Mouse (Mus musculus) limb, embryonic 14.5 days (tissue): ENCODE data around the gene Usp47. TPM values are rescaled to one million over a fixed set of nuclear protein-coding genes. Genes with fewer than 3 reads are reported as not detected.

Source experiments
- ATAC-seq: fragments of 200-750 bp; cut with Nextera tagmentation; 2 replicates; pipeline ENCODE4 v1.8.0; 2017; ENCODE audit warnings: low read depth, moderate number of reproducible peaks, moderate TSS enrichment; ENCODE audit not compliant: low FRiP score
- DNase-seq: peaks from one replicate; pipeline ENCODE4 v3.0.0-alpha.2; 2015; ENCODE audit warnings: low spot score
- H3K27ac ChIP-seq: fragments of 300-500 bp; sonication (generic); replicated peaks from 2 replicates; pipeline ENCODE4 v1.5.1; 2014; ENCODE audit warnings: low read depth, mild to moderate bottlenecking, low read length, moderate library complexity, mixed read lengths
- H3K27me3 ChIP-seq: fragments of 300-500 bp; sonication (generic); 2 replicates; pipeline ENCODE4 v1.6.1; 2014; ENCODE audit warnings: low read length, mixed read lengths; ENCODE audit not compliant: control insufficient read depth, insufficient read depth
- H3K36me3 ChIP-seq: fragments of 300-500 bp; sonication (generic); 2 replicates; pipeline ENCODE4 v1.6.1; 2014; ENCODE audit warnings: mild to moderate bottlenecking, low read length, moderate library complexity, mixed read lengths; ENCODE audit not compliant: control insufficient read depth, insufficient read depth
- H3K4me1 ChIP-seq: fragments of 300-500 bp; sonication (generic); 2 replicates; pipeline ENCODE4 v1.6.1; 2014; ENCODE audit warnings: antibody characterized with exemption, low read length, mixed read lengths; ENCODE audit not compliant: control insufficient read depth, insufficient read depth
- H3K4me2 ChIP-seq: fragments of 300-500 bp; sonication (generic); replicated peaks from 2 replicates; pipeline ENCODE4 v1.6.1; 2014; ENCODE audit warnings: low read depth, mild to moderate bottlenecking, low read length, moderate library complexity; ENCODE audit not compliant: severe bottlenecking
- H3K4me3 ChIP-seq: fragments of 300-500 bp; sonication (generic); replicated peaks from 2 replicates; pipeline ENCODE4 v1.5.1; 2014; ENCODE audit warnings: low read length
- H3K9ac ChIP-seq: fragments of 300-500 bp; sonication (generic); 2 replicates; pipeline ENCODE4 v1.6.1; 2014; ENCODE audit warnings: mild to moderate bottlenecking, low read depth, low read length, moderate library complexity; ENCODE audit not compliant: severe bottlenecking
- H3K9me3 ChIP-seq: fragments of 300-500 bp; sonication (generic); 2 replicates; pipeline ENCODE4 v1.6.1; 2016; ENCODE audit warnings: low read length; ENCODE audit not compliant: control insufficient read depth
- POLR2A ChIP-seq: fragments of 200-500 bp; IDR thresholded peaks from 2 replicates; pipeline ENCODE4 v1.8.0; 2012; ENCODE audit warnings: inconsistent platforms, mild to moderate bottlenecking, moderate library complexity, borderline replicate concordance; ENCODE audit not compliant: insufficient read depth, insufficient read length; ENCODE audit errors: extremely low read depth
- WGBS: fragments of 180-500 bp; shearing (Covaris S2); extraction: QIAGEN DNeasy Blood & Tissue Kit; methylation state at CpG from one replicate; pipeline ENCODE4 v1.1.7; 2014; 5-methylcytosine and 5-hydroxymethylcytosine counted together
- polyA plus RNA-seq, 2 experiments: library from polyadenylated mRNA; depleted of rRNA in 1 of 2; stranded (reverse) in 1 of 2; unstranded in 1 of 2; fragments of >200 nt; fragmentation: Nextera tagmentation in 1 of 2; extraction: Ambion mirVana in 1 of 2; gene quantifications; 2 replicates each; pipeline versions ENCODE4 v1.2.1 to v1.2.3; 2012 to 2014

Gene Usp47
- polyA plus RNA-seq, 2 experiments: 51.9 to 81.2 TPM

DNA sequence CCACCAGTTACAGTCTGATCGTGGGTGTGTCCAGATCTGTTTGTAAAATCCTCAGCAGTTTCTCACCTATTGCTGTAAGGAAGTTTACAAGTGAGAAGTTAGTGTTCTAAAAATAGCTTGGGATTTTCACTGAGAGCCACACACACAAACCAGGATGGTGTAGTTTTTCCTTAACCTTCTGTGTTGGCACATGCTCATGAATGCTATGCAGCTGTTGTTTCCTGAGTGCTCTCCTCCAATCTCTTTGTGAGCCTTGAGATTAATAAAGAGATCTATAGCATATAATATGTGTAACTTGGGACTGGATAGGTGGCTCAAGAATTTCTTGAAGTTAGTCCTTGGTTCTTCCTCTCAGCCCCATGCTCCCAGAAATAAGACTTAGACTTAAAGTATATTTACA, 13.3 kb downstream of the Usp47 start:
- H3K27ac ChIP-seq: no peak overlapping the region
- no peak overlapping the region for H3K9ac ChIP-seq
- H3K9me3 ChIP-seq: no peaks in the 10 kb centered on the region
- WGBS: 47% methylated on average over 1 of the region's 1 CpGs
- no peaks in the 10 kb centered on the region for H3K27me3 ChIP-seq
- no peak for ATAC-seq
- DNase-seq: peak; percentile 5
- no peak overlapping the region for H3K4me3 ChIP-seq
- TF ChIP-seq POLR2A: no peak
- no peak overlapping the region for H3K4me2 ChIP-seq
- no peaks in the 10 kb centered on the region for H3K36me3 ChIP-seq
- H3K4me1 ChIP-seq: peaks cover 3% of the 10 kb centered on the region; the same call in 1 of the 2 replicates

DNA sequence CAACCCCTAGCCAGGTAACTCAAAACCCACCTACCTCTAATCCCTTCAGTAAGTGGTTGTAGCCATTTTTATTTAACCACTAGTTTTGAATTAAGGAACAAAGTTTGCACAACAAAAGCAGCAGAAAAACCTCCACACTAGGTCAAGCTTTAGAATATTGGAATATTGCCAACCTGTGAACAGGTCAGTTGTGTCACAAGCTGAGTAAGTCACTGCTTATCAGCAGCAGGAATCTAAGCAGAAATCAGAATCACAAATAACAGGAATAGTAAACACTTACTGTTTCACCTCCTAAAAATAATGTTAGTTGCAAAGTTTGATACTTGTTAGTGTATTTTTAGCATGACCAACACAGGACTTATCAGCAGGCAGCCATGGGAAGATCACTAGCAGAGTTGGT, 17.0 kb downstream of the Usp47 start:
- H3K4me3 ChIP-seq: no peak overlapping the region
- ATAC-seq (no peak), DNase-seq (no peak)
- no peaks in the 10 kb centered on the region for H3K36me3 ChIP-seq
- no peak overlapping the region for H3K4me2 ChIP-seq
- TF ChIP-seq POLR2A: no peak
- H3K9me3 ChIP-seq: no peaks in the 10 kb centered on the region
- H3K27ac ChIP-seq: no peak overlapping the region
- H3K9ac ChIP-seq: no peak overlapping the region
- H3K27me3 ChIP-seq: no peaks in the 10 kb centered on the region
- H3K4me1 ChIP-seq: peaks cover 3% of the 10 kb centered on the region; the same call in 1 of the 2 replicates

DNA sequence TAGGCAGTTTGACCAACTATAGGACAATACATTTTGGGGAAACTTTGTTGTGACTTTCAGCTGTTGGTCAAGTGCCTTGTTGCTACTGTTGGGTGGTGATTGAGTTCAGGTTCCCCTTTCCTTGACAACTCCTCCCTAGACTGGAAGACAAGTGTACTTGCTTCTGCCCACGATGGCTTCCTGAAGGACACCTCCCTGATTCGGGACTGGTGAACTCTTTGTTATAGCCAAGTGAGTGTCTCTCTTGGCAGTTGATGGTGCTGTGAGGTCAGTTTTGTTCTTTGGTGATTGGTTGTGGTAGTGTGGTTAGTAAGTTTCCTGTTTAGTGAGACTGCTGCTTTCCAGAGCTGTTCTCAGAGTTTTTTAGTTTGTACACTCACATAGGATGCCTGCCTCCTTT, 19.5 kb downstream of the Usp47 start:
- Histone ChIP-seq H3K27ac (no peak overlapping the region), H3K4me3 (no peak overlapping the region), H3K27me3 (no peaks in the 10 kb centered on the region), H3K4me1 (no peaks in the 10 kb centered on the region), H3K9ac (no peak overlapping the region), H3K36me3 (no peaks in the 10 kb centered on the region), H3K9me3 (no peaks in the 10 kb centered on the region), H3K4me2 (no peak overlapping the region)
- no peak for DNase-seq
- no peak for TF ChIP-seq POLR2A
- no peak for ATAC-seq
- 81% methylated on average over 2 of the region's 2 CpGs for WGBS

DNA sequence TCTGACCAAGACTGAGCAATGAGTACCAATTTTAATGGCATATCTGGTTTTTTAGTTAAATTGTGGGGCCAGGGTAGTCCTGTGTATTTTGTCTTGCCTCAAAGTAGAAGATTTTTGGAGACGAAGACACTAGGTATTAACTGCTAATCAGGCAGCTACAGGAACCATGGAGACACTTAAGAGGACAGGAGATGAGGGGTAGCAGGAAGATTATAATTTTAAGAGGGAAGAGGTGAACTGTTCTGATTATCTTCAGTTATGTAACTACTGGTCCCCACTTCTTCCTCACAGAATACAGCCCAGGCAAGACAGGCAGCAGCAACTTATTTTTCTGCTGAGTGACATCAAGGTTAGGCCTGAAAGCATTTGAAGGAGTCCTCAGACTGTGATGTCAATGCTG, 21.9 kb downstream of the Usp47 start:
- Histone ChIP-seq H3K4me2 (no peak overlapping the region), H3K36me3 (no peaks in the 10 kb centered on the region), H3K9me3 (no peaks in the 10 kb centered on the region), H3K9ac (no peak overlapping the region), H3K27ac (no peak overlapping the region), H3K27me3 (no peaks in the 10 kb centered on the region), H3K4me3 (no peak overlapping the region), H3K4me1 (no peaks in the 10 kb centered on the region)
- no peak for ATAC-seq
- TF ChIP-seq POLR2A: no peak
- WGBS: 82% methylated on average over 1 of the region's 1 CpGs
- no peak for DNase-seq

DNA sequence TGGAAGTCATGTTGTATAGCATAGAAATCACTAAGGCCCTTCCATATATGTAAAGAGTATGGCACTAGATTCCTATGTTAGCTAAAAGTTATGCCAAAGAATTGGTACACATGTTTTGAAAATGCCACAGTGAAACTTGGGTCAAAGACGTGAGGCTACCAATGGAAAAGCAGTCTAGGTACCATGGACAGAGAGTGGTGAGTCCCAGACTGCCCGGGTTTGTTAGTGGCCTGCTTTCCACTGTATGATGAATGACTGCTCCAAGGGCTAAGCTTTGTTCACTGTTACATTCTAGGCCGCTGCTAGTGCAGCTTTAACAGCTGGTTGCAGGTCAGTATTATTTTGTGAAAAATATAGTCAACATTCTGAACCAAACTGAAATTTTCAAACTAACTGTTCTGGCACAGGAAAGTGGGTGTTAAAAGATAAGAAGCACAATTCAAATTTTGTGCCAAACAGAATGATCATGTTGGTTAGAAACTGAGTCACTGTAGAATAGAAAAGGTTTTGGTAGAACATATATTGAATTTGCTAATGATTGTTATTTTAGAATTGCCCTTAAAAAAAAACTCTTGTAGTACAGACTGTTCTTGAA, 22.6 kb downstream of the Usp47 start:
- WGBS: 60% methylated on average over 3 of the region's 3 CpGs
- Histone ChIP-seq H3K4me3 (no peak overlapping the region), H3K36me3 (no peaks in the 10 kb centered on the region), H3K4me1 (no peaks in the 10 kb centered on the region), H3K9ac (no peak overlapping the region), H3K9me3 (no peaks in the 10 kb centered on the region), H3K4me2 (no peak overlapping the region), H3K27ac (no peak overlapping the region), H3K27me3 (no peaks in the 10 kb centered on the region)
- no peak for TF ChIP-seq POLR2A
- ATAC-seq (no peak), DNase-seq (no peak)

DNA sequence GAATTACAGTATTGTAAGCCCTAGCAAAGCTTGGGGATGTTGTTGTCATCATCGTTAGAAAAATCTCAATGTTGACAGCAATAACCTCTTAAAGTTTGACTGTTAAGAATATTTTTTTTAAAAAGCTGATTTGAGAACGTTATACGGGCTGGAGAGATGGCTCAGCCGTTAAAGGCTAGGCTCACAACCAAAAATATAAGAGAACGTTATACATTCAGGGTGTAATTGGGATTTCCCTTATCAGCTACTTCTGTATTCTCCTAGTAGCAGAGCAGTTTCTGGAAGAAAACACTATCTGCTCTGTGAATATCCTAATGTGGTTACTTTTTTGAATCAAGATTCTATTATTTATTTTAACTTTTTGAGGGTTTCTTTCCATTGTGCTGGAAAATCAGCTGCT, 25.3 kb downstream of the Usp47 start:
- WGBS: 89% methylated on average over 5 of the region's 5 CpGs
- Histone ChIP-seq H3K36me3 (0 out of 2 replicates have a peak, but pooled peaks cover 4% of the 10 kb centered on the region), H3K27ac (no peak overlapping the region), H3K9ac (no peak overlapping the region), H3K27me3 (no peaks in the 10 kb centered on the region), H3K4me3 (no peak overlapping the region), H3K4me1 (no peaks in the 10 kb centered on the region), H3K9me3 (no peaks in the 10 kb centered on the region), H3K4me2 (no peak overlapping the region)
- no peak for TF ChIP-seq POLR2A
- DNase-seq (no peak), ATAC-seq (no peak)
